Mouse (Mus musculus) liver, embryonic 16.5 days (tissue): ENCODE results near the gene Pde11a. TPM values are rescaled to one million over a fixed set of nuclear protein-coding genes. Genes with fewer than 3 reads are reported as not detected.

Source experiments
- ATAC-seq: fragments of 200-750 bp; cut with Nextera tagmentation; 2 replicates; pipeline ENCODE4 v1.8.0; 2017; ENCODE audit warnings: low read depth, mild to moderate bottlenecking, moderate number of reproducible peaks, moderate library complexity
- H3K27ac ChIP-seq: fragments of 300-500 bp; sonication (generic); 2 replicates; pipeline ENCODE4 v1.5.1; 2014; ENCODE audit warnings: mild to moderate bottlenecking, low read length
- H3K27me3 ChIP-seq: fragments of 300-500 bp; sonication (generic); 2 replicates; pipeline ENCODE4 v1.6.1; 2014; ENCODE audit warnings: low read depth, low read length, mixed read lengths; ENCODE audit not compliant: control insufficient read depth, insufficient read depth
- H3K36me3 ChIP-seq: fragments of 300-500 bp; sonication (generic); 2 replicates; pipeline ENCODE4 v1.6.1; 2014; ENCODE audit warnings: mild to moderate bottlenecking; ENCODE audit not compliant: control insufficient read depth, insufficient read depth
- H3K4me1 ChIP-seq: fragments of 300-500 bp; sonication (generic); 2 replicates; pipeline ENCODE4 v1.6.1; 2014; ENCODE audit warnings: low read depth, low read length, mixed read lengths; ENCODE audit not compliant: control insufficient read depth
- H3K4me2 ChIP-seq: fragments of 300-500 bp; sonication (generic); 2 replicates; pipeline ENCODE4 v1.6.1; 2014; ENCODE audit warnings: low read depth, low read length, mixed read lengths
- H3K4me3 ChIP-seq: fragments of 300-500 bp; sonication (generic); 2 replicates; pipeline ENCODE4 v1.5.1; 2014; ENCODE audit warnings: low read depth, mild to moderate bottlenecking, low read length
- H3K9ac ChIP-seq: fragments of 300-500 bp; sonication (generic); 2 replicates; pipeline ENCODE4 v1.6.1; 2014; ENCODE audit warnings: low read depth, low read length
- H3K9me3 ChIP-seq: fragments of 300-500 bp; sonication (generic); replicated peaks from 2 replicates; pipeline ENCODE4 v1.6.1; 2016; ENCODE audit warnings: low read length; ENCODE audit not compliant: control insufficient read depth
- WGBS: fragments of 180-500 bp; shearing (Covaris S2); extraction: QIAGEN DNeasy Blood & Tissue Kit; methylation state at CpG from one replicate; pipeline ENCODE4 v1.1.7; 2014; ENCODE audit not compliant: insufficient replicate concordance; 5-methylcytosine and 5-hydroxymethylcytosine counted together
- polyA plus RNA-seq: library from polyadenylated mRNA; unstranded; fragments of >200 nt; fragmentation: Nextera tagmentation; extraction: Ambion mirVana; gene quantifications from 2 replicates; pipeline ENCODE4 v1.2.1, GENCODE M21; 2015

The Pde11a gene
- polyA plus RNA-seq, 1 experiment from 2014 or later = 0.05 TPM

DNA sequence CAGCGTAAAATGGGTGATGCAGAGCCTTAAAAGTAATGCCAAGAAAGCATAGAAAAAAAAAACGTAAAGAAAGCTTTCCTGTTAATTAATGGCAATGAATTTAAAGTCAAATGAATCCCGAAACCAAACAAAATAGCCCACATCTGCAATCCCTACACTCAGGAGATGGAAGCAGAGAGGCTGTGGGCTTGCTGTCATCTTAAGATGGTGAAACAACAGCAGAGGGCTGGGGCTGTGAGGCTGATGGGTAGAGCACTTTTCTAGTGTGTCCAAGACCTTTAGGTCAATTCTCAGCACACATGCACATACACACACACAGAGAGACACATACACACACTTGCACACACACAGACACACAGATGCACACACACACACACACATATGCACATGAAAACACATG is 12.4 kb downstream of the Pde11a start:
- no peaks in the 10 kb centered on the region for H3K9me3 ChIP-seq
- H3K27me3 ChIP-seq = no peaks in the 10 kb centered on the region
- H3K4me2 ChIP-seq = no peak overlapping the region
- no peak for ATAC-seq
- H3K4me3 ChIP-seq = no peak overlapping the region
- no peak overlapping the region for H3K27ac ChIP-seq
- no peaks in the 10 kb centered on the region for H3K4me1 ChIP-seq
- WGBS = 73% methylated on average over 3 of the region's 3 CpGs
- H3K9ac ChIP-seq = no peak overlapping the region
- H3K36me3 ChIP-seq = no peaks in the 10 kb centered on the region

DNA sequence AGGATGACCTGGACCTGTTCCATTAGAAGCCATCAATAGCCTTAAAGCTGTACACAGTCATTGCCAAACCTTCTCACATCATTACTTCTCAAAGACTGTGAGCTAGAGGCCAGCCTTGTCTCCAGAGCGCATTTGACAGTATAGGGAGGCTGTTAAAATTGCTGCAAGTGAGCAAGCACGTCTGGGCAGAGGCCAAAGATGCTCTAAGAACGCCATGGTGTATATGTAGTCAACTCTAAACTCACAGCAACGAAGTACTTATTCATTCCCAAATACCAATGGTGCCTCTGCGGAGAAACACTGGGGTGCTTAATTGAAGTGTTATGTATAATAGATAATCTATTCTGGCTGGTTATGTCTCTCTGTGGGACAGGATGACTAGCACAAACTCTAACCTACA is 14.1 kb downstream of the Pde11a start:
- no peak overlapping the region for H3K4me3 ChIP-seq
- H3K4me1 ChIP-seq = no peaks in the 10 kb centered on the region; the same call in 1 of the 2 replicates
- 71% methylated on average over 5 of the region's 5 CpGs for WGBS
- H3K9ac ChIP-seq = no peak overlapping the region
- H3K27me3 ChIP-seq = no peaks in the 10 kb centered on the region
- H3K36me3 ChIP-seq = no peaks in the 10 kb centered on the region
- no peaks in the 10 kb centered on the region for H3K9me3 ChIP-seq
- H3K27ac ChIP-seq = no peak overlapping the region
- no peak for ATAC-seq
- H3K4me2 ChIP-seq = no peak overlapping the region

DNA sequence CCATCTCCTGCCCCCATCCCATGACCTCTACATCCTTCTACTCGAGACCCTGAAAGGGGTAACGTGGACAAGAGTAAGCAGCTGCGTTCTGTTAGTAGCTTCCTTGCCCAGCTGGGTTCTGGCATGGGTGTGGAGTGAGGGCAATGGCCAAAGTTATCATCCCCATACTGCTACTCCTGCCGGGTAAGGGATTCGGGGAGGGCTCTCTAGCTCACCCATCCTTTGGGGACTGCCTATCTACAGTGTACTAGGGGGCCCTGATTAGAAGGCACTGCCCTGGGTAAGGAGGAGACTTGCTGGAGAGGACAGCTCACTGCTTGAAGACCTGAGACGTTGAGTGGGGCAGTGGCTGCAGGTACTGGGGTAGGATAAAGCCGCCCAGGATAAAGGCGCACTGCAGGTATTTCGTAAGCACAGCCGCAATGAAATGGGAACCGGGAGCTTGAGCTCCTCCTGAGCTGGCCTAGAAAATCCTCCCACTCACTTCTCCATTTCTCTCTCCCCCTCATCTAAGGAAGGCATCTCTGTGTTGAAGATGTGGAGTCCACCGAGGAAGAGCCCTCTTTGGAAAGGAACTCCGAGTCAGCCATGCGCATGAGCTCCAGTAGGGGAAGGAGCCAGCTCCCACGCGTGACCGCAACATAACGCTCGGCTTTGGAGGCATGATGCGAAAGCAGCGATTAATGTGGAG is 15.2 kb downstream of the Pde11a start:
- H3K27me3 ChIP-seq = no peaks in the 10 kb centered on the region
- H3K4me1 ChIP-seq = no peaks in the 10 kb centered on the region; the same call in 1 of the 2 replicates
- H3K4me3 ChIP-seq = no peak overlapping the region
- WGBS = 74% methylated on average over 21 of the region's 21 CpGs
- H3K36me3 ChIP-seq = no peaks in the 10 kb centered on the region
- H3K9me3 ChIP-seq = no peaks in the 10 kb centered on the region
- H3K9ac ChIP-seq = no peak overlapping the region
- no peak for ATAC-seq
- no peak overlapping the region for H3K4me2 ChIP-seq
- no peak overlapping the region for H3K27ac ChIP-seq

DNA sequence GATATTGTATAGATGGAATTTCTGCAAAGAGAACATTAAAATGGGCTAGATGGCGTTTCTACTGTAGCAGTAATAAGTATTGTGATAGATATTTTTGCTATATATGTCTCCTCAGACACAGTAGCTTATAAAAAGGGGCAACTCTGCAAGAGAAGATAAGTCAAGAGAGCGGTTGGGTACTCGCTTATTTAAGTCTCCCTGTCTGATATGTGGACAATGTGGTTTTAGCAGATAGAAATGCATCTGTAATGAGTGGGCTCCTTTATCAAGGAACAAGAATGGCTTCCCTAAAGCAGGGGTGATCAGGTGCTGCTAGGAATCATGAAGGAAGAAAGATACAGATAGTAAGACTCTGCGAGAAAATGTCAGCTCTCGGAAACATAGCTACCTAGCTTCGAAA is 18.2 kb downstream of the Pde11a start:
- no peaks in the 10 kb centered on the region; the same call in 1 of the 2 replicates for H3K4me1 ChIP-seq
- no peaks in the 10 kb centered on the region for H3K9me3 ChIP-seq
- H3K9ac ChIP-seq = no peak overlapping the region
- 37% methylated on average over 6 of the region's 6 CpGs for WGBS
- no peaks in the 10 kb centered on the region for H3K27me3 ChIP-seq
- no peak overlapping the region for H3K4me3 ChIP-seq
- no peaks in the 10 kb centered on the region for H3K36me3 ChIP-seq
- H3K27ac ChIP-seq = no peak overlapping the region
- ATAC-seq = peak; percentile 66
- H3K4me2 ChIP-seq = no peak overlapping the region

DNA sequence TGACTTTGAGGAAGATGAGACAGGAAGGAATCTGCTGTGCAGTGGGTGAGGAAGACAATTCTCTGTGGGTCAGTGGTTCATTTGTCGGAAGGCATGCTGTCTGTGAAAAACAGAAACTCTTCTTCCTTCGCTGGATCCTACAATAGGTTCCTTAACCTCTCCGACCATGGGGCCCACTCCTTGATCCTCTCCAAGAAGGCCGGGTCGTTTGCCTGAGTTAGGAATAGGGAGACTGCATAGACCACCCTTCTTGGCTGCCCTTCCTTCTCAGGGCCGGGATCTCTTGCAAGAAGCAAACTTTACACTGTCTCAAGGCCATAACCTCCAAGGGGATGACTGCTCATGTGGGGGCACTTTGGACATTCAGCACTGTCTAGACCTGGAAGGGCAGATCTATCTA is 19.3 kb downstream of the Pde11a start:
- H3K27me3 ChIP-seq = no peaks in the 10 kb centered on the region
- H3K36me3 ChIP-seq = no peaks in the 10 kb centered on the region
- H3K4me3 ChIP-seq = no peak overlapping the region
- no peak for ATAC-seq
- H3K4me2 ChIP-seq = no peak overlapping the region
- no peak overlapping the region for H3K9ac ChIP-seq
- 75% methylated on average over 6 of the region's 6 CpGs for WGBS
- no peaks in the 10 kb centered on the region for H3K9me3 ChIP-seq
- H3K27ac ChIP-seq = no peak overlapping the region
- H3K4me1 ChIP-seq = no peaks in the 10 kb centered on the region; the same call in 1 of the 2 replicates

DNA sequence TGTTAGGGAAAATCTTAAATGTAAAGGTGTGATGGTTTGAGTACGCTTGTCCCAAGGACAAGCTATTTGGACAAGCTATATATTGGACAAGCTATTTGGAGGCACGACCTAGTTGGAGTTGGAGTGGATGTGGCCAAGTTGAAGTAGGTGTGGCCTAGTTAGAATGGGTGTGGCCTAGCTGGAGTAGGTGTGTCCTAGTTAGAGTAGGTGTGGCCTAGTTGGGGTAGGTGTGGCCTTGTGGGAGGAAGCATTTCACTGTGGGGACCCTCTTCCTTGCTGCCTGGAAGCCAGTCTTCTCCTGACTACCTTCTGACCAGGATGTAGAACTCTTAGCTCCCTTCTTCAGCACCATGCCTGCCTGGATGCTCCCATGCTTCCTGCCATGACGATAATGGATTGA is 50.9 kb downstream of the Pde11a start:
- H3K27ac ChIP-seq = no peak overlapping the region
- no peaks in the 10 kb centered on the region for H3K9me3 ChIP-seq
- 82% methylated on average over 3 of the region's 3 CpGs for WGBS
- no peak overlapping the region for H3K4me2 ChIP-seq
- H3K4me1 ChIP-seq = no peaks in the 10 kb centered on the region
- no peak overlapping the region for H3K9ac ChIP-seq
- no peak for ATAC-seq
- no peaks in the 10 kb centered on the region for H3K36me3 ChIP-seq
- no peaks in the 10 kb centered on the region for H3K27me3 ChIP-seq
- no peak overlapping the region for H3K4me3 ChIP-seq

DNA sequence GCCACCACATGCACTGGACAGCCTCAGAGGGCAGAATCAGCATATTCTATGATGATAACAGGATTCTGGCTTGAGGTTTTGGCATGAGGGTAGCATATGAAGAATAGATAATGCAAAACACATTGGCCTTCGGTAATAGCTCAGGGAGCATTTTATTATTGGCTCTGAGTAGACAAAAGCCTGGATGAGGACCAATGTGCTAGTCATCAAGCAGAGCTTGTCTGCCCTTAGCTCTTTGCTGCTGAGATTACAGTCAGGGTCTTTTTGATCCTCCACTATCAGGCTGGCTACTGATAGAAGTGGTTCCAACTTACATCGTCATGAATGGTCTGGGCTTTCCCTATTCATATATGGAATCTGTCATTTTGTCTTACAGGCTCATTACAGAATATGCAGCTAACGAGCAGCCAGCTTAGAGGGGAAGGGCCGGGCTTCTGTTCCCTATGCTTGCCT is 52.3 kb downstream of the Pde11a start:
- Histone ChIP-seq H3K27ac (no peak overlapping the region), H3K4me1 (no peaks in the 10 kb centered on the region), H3K36me3 (no peaks in the 10 kb centered on the region), H3K4me2 (no peak overlapping the region), H3K9me3 (no peaks in the 10 kb centered on the region), H3K4me3 (no peak overlapping the region), H3K9ac (no peak overlapping the region), H3K27me3 (no peaks in the 10 kb centered on the region)
- ATAC-seq = no peak
- 63% methylated on average over 4 of the region's 4 CpGs for WGBS

DNA sequence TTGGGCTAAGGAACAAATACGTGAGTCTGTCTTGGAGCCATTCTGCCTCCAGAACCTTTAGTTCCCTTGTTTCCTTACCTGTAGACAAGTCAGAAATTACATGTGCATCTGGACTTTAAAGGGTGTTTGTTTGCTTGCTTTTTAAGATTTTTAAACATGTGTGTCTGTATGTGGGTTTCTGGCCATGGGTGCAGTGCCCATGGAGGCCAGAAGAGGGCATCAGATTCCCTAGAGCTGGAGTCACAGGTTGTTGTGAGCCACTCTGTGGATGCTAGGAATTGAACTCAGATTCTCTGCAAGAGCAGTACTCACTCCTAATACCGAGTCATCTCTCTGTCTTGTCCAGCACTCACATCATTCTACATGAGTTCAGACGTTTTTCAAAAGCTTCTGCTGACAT is 53.4 kb downstream of the Pde11a start:
- WGBS = 59% methylated on average over 3 of the region's 3 CpGs
- ATAC-seq = no peak
- H3K27ac ChIP-seq = no peak overlapping the region

DNA sequence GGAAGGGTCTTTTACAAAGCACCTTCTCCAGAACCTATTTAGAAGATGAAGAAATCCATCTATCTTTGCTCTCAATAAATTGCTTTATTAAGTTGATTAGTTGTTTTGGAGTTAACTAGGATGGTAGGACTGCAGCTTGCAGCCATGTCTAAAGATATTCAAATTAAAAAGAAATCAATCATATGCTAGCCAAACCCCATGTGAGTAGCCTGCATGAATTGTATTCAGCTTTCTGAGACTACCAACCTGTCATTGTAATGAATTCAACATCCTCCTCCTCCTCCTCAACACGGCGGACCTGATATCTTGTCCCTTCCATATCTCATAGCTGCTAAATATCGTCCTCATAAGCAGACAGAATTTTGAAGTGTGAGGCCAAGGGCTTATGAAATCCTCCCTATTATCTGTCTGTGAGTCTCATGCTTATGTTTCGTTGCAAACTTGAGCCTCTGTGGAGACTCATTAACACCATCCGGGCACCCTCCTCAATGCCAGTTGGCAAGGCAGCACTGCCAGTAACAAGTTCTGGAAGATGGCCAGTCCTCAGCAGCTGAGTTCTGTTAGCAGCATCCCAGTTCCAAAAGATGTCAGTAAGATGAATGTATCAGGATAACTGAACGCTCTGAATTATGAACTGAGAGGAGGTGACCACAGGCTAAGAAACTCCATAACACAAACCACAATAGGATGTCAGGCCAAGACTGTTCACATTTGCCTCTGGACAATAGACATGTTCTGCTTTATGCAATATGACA is 55.0 kb downstream of the Pde11a start:
- 73% methylated on average over 6 of the region's 6 CpGs for WGBS
- no peaks in the 10 kb centered on the region for H3K36me3 ChIP-seq
- no peaks in the 10 kb centered on the region for H3K9me3 ChIP-seq
- H3K9ac ChIP-seq = no peak overlapping the region
- H3K4me3 ChIP-seq = no peak overlapping the region
- no peak overlapping the region for H3K27ac ChIP-seq
- H3K4me1 ChIP-seq = no peaks in the 10 kb centered on the region
- no peak for ATAC-seq
- no peaks in the 10 kb centered on the region for H3K27me3 ChIP-seq
- H3K4me2 ChIP-seq = no peak overlapping the region

More for the DNA sequence above, 53.4 kb downstream of the Pde11a start:
- Histone ChIP-seq H3K9me3 (no peaks in the 10 kb centered on the region), H3K4me2 (no peak overlapping the region), H3K9ac (no peak overlapping the region), H3K36me3 (no peaks in the 10 kb centered on the region), H3K4me1 (no peaks in the 10 kb centered on the region), H3K4me3 (no peak overlapping the region), H3K27me3 (no peaks in the 10 kb centered on the region)
